Mouse (Mus musculus) thymus, adult 2 months (tissue): ENCODE measurements around the gene Prpf38b.

Experiments used
- CTCF ChIP-seq: fragments of 200-500 bp; IDR thresholded peaks from 2 replicates; pipeline ENCODE4 v1.5.1; 2012; ENCODE audit warnings: mild to moderate bottlenecking, control low read depth, low read length, moderate library complexity, borderline replicate concordance; ENCODE audit not compliant: control insufficient read depth, poor library complexity, insufficient read depth; ENCODE audit errors: extremely low read depth
- POLR2A ChIP-seq: fragments of 200-500 bp; IDR thresholded peaks from 2 replicates; pipeline ENCODE4 v1.6.1; 2012; ENCODE audit warnings: mild to moderate bottlenecking, low read length, control low read depth, moderate library complexity; ENCODE audit not compliant: control insufficient read depth, poor library complexity, insufficient read depth; ENCODE audit errors: extremely low read depth

DNA sequence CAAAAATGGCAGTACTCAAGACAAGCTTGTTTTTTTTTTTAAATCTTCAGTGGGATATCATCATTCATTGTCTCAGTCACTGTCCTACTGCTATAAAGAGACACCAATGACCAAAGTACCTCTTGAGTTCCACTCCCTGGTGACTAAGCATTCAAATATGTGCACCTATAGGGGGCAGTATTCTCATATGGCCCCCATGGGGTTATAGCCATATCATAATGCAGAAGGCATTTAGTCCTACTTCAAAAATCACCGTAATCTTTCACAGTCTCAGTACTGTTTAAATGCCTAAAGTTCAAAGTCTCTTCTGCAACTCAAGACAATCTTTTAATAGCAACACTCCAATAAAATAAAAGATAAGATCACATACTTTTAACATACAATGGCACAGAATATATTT is 7.3 kb upstream of the Prpf38b start:
- no peak for TF ChIP-seq CTCF
- TF ChIP-seq POLR2A: no peak
